Mouse (Mus musculus) midbrain, postnatal 0 days (tissue): ENCODE measurements around the gene Pprc1. TPM values are rescaled to one million over a fixed set of nuclear protein-coding genes. Genes with fewer than 3 reads are reported as not detected.

ENCODE experiments used
- ATAC-seq: fragments of 200-750 bp; cut with Nextera tagmentation; 2 replicates; pipeline ENCODE4 v1.8.0; 2017; ENCODE audit warnings: moderate number of reproducible peaks, mild to moderate bottlenecking, moderate TSS enrichment, moderate library complexity; ENCODE audit not compliant: low FRiP score
- DNase-seq: peaks from one replicate; pipeline ENCODE4 v3.0.0-alpha.2; 2015; ENCODE audit warnings: low spot score
- H3K27ac ChIP-seq: fragments of 300-500 bp; sonication (generic); 2 replicates; pipeline ENCODE4 v1.5.1; 2014; ENCODE audit warnings: low read depth, mild to moderate bottlenecking, low read length, mixed read lengths
- H3K27me3 ChIP-seq: fragments of 300-500 bp; sonication (generic); 2 replicates; pipeline ENCODE4 v1.6.1; 2014; ENCODE audit warnings: low read length, control low read depth, mixed read lengths; ENCODE audit not compliant: insufficient read depth
- H3K36me3 ChIP-seq: fragments of 300-500 bp; sonication (generic); 2 replicates; pipeline ENCODE4 v1.6.1; 2014; ENCODE audit warnings: low read length, control low read depth, mixed read lengths; ENCODE audit not compliant: insufficient read depth
- H3K4me1 ChIP-seq: fragments of 300-500 bp; sonication (generic); 2 replicates; pipeline ENCODE4 v1.6.1; 2014; ENCODE audit warnings: mild to moderate bottlenecking, control low read depth, antibody characterized with exemption, low read length, mixed read lengths; ENCODE audit not compliant: insufficient read depth
- H3K4me2 ChIP-seq: fragments of 300-500 bp; sonication (generic); 2 replicates; pipeline ENCODE4 v1.6.1; 2014; ENCODE audit warnings: low read depth, mild to moderate bottlenecking, low read length, mixed read lengths; ENCODE audit not compliant: poor library complexity, severe bottlenecking
- H3K4me3 ChIP-seq: fragments of 300-500 bp; sonication (generic); 2 replicates; pipeline ENCODE4 v1.5.1; 2014; ENCODE audit warnings: low read depth, mild to moderate bottlenecking, low read length, moderate library complexity
- H3K9ac ChIP-seq: fragments of 300-500 bp; sonication (generic); replicated peaks from 2 replicates; pipeline ENCODE4 v1.6.1; 2014; ENCODE audit warnings: mild to moderate bottlenecking, low read length, moderate library complexity, mixed read lengths; ENCODE audit not compliant: poor library complexity, severe bottlenecking
- H3K9me3 ChIP-seq: fragments of 300-500 bp; sonication (generic); 2 replicates; pipeline ENCODE4 v1.6.1; 2016; ENCODE audit warnings: low read length, control low read depth
- CTCF ChIP-seq: IDR thresholded peaks from 2 replicates; pipeline ENCODE4 v1.5.1; 2016; ENCODE audit warnings: antibody characterized with exemption, mild to moderate bottlenecking
- WGBS: fragments of 180-500 bp; shearing (Covaris S2); extraction: QIAGEN DNeasy Blood & Tissue Kit; methylation state at CpG from one replicate; pipeline ENCODE4 v1.1.7; 2014; 5-methylcytosine and 5-hydroxymethylcytosine counted together
- polyA plus RNA-seq: library from polyadenylated mRNA; unstranded; fragments of >200 nt; fragmentation: Nextera tagmentation; extraction: Ambion mirVana; gene quantifications from 2 replicates; pipeline ENCODE4 v1.2.1, GENCODE M21; 2015
- total RNA-seq: library from RNA; depleted of rRNA; stranded (reverse); fragments of >200 nt; gene quantifications from 2 replicates; pipeline ENCODE4 v1.2.3, GENCODE M21; 2014

Pprc1 gene
- total and polyA plus RNA-seq, 2 experiments from 2014 or later = 8.8 to 10.4 TPM

DNA sequence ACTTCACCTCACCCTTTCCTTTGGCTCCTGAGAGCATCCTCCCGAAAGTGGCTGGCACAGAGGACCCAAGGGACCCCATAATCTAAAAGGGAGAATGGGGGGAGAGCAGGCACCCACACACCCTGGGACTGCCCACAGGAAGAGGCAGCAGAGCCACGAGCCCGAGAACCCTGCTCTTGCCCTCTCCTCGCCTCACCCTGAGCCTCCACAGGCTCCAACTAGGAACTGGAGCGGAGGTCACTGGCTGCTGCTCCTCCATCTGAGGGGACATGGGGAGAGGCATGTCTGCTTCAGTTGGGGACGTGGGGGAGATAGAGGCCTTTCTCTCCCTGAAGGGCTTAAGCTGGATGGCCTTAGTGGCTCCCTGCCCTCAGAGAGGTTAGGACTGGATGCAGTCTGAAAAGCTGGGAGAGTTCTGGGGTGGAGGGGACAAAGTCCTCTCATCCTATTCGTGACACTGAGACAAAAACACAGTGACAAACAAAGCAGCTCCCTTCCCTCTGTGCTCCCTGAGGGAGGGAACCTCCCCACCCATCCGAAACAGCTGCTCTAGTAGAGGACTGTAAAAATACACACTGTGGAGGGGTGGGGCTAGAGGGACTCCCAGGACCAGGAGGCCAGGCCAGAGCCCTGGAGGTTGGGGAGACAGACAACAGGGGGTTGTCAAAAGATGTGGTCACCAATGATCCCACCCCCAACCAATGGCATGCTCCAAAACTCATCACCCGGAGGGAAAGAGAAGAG lies 12.8 kb upstream of the Pprc1 start:
- TF ChIP-seq CTCF = no peak
- H3K4me2 ChIP-seq = no peak overlapping the region
- no peak for DNase-seq
- H3K4me1 ChIP-seq = peaks cover 2% of the 10 kb centered on the region
- H3K9me3 ChIP-seq = no peaks in the 10 kb centered on the region
- WGBS = 67% methylated on average over 9 of the region's 9 CpGs
- H3K27me3 ChIP-seq = no peaks in the 10 kb centered on the region
- H3K27ac ChIP-seq = no peak overlapping the region
- H3K4me3 ChIP-seq = no peak overlapping the region
- H3K36me3 ChIP-seq = peaks cover 45% of the 10 kb centered on the region
- no peak overlapping the region for H3K9ac ChIP-seq
- ATAC-seq = no peak

DNA sequence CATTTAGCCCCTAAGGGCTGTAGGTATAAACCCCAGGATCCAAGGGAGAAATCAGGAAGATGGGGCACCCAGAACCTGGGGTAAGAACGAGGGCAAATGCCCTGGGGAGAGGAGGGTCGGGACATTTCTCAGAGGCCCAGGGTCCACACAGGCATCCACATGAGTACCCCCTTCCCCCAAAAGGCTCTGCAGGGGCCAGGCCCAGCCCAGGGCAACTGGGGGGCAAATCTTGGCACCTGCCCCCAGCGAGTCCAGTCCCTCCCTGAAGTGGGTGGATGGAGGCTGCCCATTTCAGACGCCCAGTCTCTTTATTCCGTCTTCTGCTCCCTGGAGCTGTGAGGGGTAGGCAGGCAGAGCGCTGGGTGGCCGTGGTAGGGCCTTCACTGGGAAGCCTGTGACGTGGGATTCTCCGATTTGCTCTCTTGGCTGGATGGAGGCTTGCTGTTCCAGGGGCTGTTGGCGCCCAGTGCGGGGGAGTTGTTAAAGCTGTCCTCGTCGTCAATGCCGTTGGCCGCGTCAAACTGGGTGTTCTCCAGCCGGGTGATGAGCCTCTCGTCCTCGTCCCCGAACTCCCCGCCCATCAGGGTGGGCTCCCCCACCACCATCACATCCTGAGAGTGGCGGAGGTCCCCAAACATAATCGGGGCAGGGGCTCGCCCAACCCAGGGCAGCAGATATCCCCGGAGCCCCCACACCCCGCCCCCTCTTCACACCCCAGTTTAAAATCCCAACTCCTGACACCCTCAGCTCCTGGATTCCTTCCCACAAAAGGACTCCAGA lies 11.8 kb upstream of the Pprc1 start:
- TF ChIP-seq CTCF = no peak
- no peak for DNase-seq
- WGBS = 83% methylated on average over 26 of the region's 26 CpGs

DNA sequence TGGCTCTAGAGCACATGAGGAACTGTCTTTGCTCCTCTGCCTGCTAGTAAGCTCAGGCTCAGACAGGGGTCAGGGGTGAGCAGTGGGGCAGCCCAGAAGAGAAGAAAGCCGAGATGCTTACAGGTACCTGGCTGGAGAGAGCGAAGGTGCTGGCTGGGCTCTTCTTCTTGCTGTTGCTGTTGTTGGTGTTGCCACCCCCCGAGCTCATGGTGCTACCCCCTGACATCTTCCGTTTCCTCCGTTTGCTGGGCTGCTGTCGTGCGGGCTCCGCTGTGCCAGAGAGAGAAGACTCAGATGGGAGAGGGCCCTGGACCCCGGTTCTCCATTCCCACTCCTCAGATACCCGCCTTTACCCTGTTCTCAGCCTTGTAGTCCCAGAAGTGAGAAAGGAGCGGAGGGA lies 10.8 kb upstream of the Pprc1 start:
- H3K36me3 ChIP-seq = peaks cover 45% of the 10 kb centered on the region
- no peak for TF ChIP-seq CTCF
- no peak overlapping the region for H3K4me3 ChIP-seq
- H3K4me2 ChIP-seq = no peak overlapping the region
- 92% methylated on average over 11 of the region's 11 CpGs for WGBS
- no peaks in the 10 kb centered on the region for H3K27me3 ChIP-seq
- no peaks in the 10 kb centered on the region for H3K9me3 ChIP-seq
- no peak for ATAC-seq
- H3K27ac ChIP-seq = no peak overlapping the region
- H3K9ac ChIP-seq = 0 out of 2 replicates have a peak overlapping the region, but pooled peaks have one; percentile 13
- peaks cover 20% of the 10 kb centered on the region for H3K4me1 ChIP-seq
- no peak for DNase-seq

More for the DNA sequence above, 11.8 kb upstream of the Pprc1 start:
- Histone ChIP-seq H3K4me1 (peaks cover 13% of the 10 kb centered on the region), H3K4me3 (no peak overlapping the region), H3K9me3 (no peaks in the 10 kb centered on the region), H3K9ac (no peak overlapping the region), H3K27ac (no peak overlapping the region), H3K27me3 (no peaks in the 10 kb centered on the region), H3K36me3 (peaks cover 45% of the 10 kb centered on the region), H3K4me2 (no peak overlapping the region)
- no peak for ATAC-seq

DNA sequence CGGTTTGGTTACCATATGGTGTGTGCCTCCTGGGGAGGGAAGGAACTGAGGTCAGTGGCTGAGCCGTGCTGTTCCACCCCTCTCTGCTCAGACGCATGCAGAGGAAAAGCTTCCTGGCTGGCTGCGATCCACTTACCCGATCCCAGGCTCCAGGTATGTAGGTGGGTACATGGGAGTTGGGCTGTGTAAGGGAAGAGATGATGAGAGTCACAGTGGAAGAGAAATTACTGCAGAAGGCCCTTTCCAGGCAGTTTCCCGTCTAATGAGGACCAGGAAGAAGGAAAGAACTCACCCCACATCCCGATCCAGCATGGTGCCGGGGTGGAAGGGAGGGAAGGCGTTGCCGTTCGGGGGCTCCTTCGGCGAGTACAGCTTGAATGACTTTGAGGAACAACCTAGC lies 8.7 kb upstream of the Pprc1 start:
- TF ChIP-seq CTCF = no peak
- Histone ChIP-seq H3K4me2 (no peak overlapping the region), H3K9ac (no peak overlapping the region), H3K9me3 (no peaks in the 10 kb centered on the region), H3K27me3 (no peaks in the 10 kb centered on the region), H3K4me1 (peaks cover 30% of the 10 kb centered on the region), H3K4me3 (no peak overlapping the region), H3K27ac (no peak overlapping the region), H3K36me3 (peaks cover 44% of the 10 kb centered on the region)
- DNase-seq = no peak
- WGBS = 92% methylated on average over 13 of the region's 13 CpGs
- no peak for ATAC-seq

DNA sequence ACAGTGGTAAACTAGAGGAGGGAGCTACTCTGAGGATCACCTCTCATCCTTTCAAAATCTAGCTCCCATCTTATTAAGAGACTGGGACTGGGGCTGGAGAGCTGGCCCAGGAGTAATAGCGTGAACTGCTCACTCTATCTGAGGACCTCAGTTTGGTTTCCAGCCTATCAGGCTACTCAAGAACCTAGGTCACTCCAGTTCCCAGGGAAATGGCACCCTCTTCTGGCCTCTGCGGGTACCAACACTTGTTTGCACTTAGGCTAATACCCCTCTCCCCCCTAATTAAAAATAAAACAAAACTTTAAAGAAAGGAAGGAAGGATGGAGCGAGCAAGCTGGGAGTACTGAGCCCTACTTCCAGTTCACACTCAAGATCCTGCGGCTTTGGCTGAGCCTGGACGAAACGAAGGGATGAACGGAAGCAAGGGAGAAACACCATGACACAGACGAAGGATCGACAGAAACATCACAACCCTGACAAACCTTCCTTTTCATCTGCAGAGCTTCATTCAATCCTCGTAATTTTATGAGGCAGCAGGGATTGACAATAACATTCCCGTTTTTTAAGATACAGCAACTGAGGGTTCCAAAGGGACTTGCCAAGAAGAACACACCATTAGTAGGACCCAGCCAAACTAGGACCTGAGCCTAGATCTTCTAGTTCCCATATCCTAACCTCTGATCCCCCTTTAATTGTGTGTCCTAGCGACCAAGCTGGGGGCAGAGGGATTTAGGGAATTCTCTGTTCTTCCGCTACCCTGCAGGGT lies 8.0 kb upstream of the Pprc1 start:
- H3K9ac ChIP-seq = 0 out of 2 replicates have a peak overlapping the region, but pooled peaks have one; percentile 74
- peak; percentile 57 for TF ChIP-seq CTCF
- H3K9me3 ChIP-seq = no peaks in the 10 kb centered on the region
- H3K4me3 ChIP-seq = peak overlapping the region; percentile 61
- peaks cover 40% of the 10 kb centered on the region for H3K36me3 ChIP-seq
- no peak for ATAC-seq
- H3K27me3 ChIP-seq = no peaks in the 10 kb centered on the region
- H3K27ac ChIP-seq = no peak overlapping the region; the same call in 1 of the 2 replicates
- DNase-seq = peak; percentile 33
- 59% methylated on average over 13 of the region's 13 CpGs for WGBS
- H3K4me2 ChIP-seq = peak overlapping the region; percentile 94
- H3K4me1 ChIP-seq = peaks cover 37% of the 10 kb centered on the region
